Mouse (Mus musculus) ES-Bruce4 (cell line): ENCODE measurements at regions not wholly inside any gene's neighbourhood (a gene's known extent, or its start where the extent isn't known, plus 50 kb on each side); places are given as distances from the start of the nearest gene placed in this dataset.
"Not testable (repeated sequence)": the region's sequence is repeated elsewhere in the genome, so short reads cannot be mapped to it uniquely, and the experiment has no call there.

Source experiments
- H3K27ac ChIP-seq: 2 replicates; pipeline ENCODE4 v1.5.1; 2012; ENCODE audit warnings: low read length, inconsistent platforms; ENCODE audit not compliant: insufficient read depth
- H3K27me3 ChIP-seq: 2 replicates; pipeline ENCODE4 v1.6.1; 2012; ENCODE audit warnings: mild to moderate bottlenecking, low read length, inconsistent platforms; ENCODE audit not compliant: control insufficient read depth, poor library complexity, insufficient read depth, severe bottlenecking
- H3K36me3 ChIP-seq: 2 replicates; pipeline ENCODE4 v1.6.1; 2012; ENCODE audit warnings: inconsistent platforms, mild to moderate bottlenecking, low read length, moderate library complexity; ENCODE audit not compliant: control insufficient read depth, poor library complexity, insufficient read depth, severe bottlenecking
- H3K4me1 ChIP-seq: one replicate; pipeline ENCODE4 v1.8.1; 2011; ENCODE audit warnings: low read length; ENCODE audit not compliant: control insufficient read depth, insufficient read depth
- H3K4me3 ChIP-seq: 2 replicates; pipeline ENCODE4 v1.5.1; 2011; ENCODE audit warnings: low read depth, mild to moderate bottlenecking, low read length
- H3K9ac ChIP-seq: 2 replicates; pipeline ENCODE4 v1.6.1; 2012; ENCODE audit warnings: low read depth, mild to moderate bottlenecking, inconsistent platforms; ENCODE audit not compliant: poor library complexity, severe bottlenecking
- H3K9me3 ChIP-seq: replicated peaks from 2 replicates; pipeline ENCODE4 v1.6.1; 2012; ENCODE audit warnings: mild to moderate bottlenecking, low read length, inconsistent platforms; ENCODE audit not compliant: control insufficient read depth, poor library complexity, insufficient read depth, severe bottlenecking
- CTCF ChIP-seq: IDR thresholded peaks from one replicate; pipeline ENCODE4 v1.8.1; 2011; ENCODE audit warnings: low read depth, low read length
- EP300 ChIP-seq: IDR thresholded peaks from 2 replicates; pipeline ENCODE4 v1.6.1; 2011; ENCODE audit warnings: low read depth, low read length; ENCODE audit not compliant: insufficient read depth
- POLR2A ChIP-seq: IDR thresholded peaks from one replicate; pipeline ENCODE4 v1.8.1; 2011; ENCODE audit warnings: low read length; ENCODE audit not compliant: insufficient read depth

DNA sequence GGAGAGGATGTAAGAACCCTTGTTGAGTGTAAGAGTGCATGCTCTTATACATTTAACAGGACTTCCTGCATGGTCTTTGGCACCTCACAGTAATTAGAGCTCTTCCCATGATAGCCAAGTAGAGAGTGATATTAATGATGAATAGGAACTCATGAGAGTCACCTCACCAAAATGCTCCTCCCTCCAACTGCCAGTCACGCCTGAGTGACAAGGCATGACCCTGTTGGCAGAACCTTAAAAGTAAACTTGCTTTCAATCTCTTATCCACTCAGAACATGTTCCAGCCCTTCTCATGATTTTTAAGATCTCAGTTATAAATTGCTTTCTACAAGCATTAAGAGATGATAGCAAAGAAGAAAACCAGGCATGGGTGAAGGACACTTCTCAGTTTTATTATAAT lies 291.8 kb downstream of the Tox3 start:
- Histone ChIP-seq H3K4me1 (no peaks in the 10 kb centered on the region), H3K36me3 (no peaks in the 10 kb centered on the region), H3K9me3 (no peaks in the 10 kb centered on the region), H3K4me3 (no peak overlapping the region), H3K27me3 (no peaks in the 10 kb centered on the region), H3K27ac (no peak overlapping the region), H3K9ac (no peak overlapping the region)
- TF ChIP-seq CTCF = no peak
- TF ChIP-seq EP300 = no peak
- TF ChIP-seq POLR2A = no peak

GRCm38 (mm10) chr8:90046779-90047178 lies 301.4 kb downstream of the Tox3 start:
- no peak for TF ChIP-seq CTCF
- no peak for TF ChIP-seq EP300
- TF ChIP-seq POLR2A = no peak
- no peak overlapping the region for H3K9ac ChIP-seq
- no peaks in the 10 kb centered on the region for H3K9me3 ChIP-seq
- no peaks in the 10 kb centered on the region for H3K36me3 ChIP-seq
- no peaks in the 10 kb centered on the region for H3K4me1 ChIP-seq
- H3K4me3 ChIP-seq = no peak overlapping the region
- no peaks in the 10 kb centered on the region for H3K27me3 ChIP-seq
- no peak overlapping the region for H3K27ac ChIP-seq

DNA sequence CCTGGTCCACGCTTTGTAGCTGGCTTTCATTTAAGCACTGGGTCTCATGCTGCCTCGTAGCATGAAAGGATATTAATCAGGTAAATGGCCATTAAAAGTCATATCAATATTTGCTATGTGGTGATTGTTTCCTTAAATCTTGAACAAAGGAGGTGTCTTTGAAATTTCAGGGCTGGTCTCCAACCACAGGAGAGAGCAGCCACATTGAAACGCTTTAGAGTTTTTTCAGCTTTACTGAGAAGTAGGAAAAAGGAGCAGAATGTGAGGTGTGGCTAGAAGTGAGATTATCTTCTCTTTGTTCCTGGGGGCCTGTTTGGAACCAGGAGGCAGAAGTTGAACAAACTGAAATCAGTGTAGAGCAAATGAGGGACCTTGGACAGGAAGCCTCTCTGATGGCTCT lies 311.7 kb downstream of the Tox3 start:
- Histone ChIP-seq H3K9me3 (no peaks in the 10 kb centered on the region), H3K4me1 (no peaks in the 10 kb centered on the region), H3K36me3 (no peaks in the 10 kb centered on the region), H3K27ac (no peak overlapping the region), H3K9ac (no peak overlapping the region), H3K27me3 (no peaks in the 10 kb centered on the region), H3K4me3 (no peak overlapping the region)
- TF ChIP-seq EP300 = no peak

DNA sequence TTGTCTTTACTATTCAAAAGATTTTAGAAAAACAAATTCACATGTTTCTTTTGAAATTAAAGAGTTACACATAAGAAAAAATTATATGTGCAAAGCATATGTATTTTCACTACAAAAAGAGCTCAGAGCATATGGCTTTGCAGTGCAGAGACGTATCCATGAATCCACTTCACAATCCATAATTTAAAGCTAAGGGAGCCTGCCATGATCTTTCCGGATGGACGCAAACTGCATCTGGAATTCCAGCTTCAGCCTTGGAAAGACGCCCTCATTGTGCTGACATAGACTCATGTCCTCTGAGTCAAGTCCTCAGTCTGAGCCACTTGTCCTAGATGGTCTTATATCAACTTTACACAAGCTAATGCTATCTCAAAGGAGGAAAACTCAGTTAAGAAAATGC lies 315.6 kb downstream of the Tox3 start:
- TF ChIP-seq CTCF = no peak
- TF ChIP-seq EP300 = no peak
- TF ChIP-seq POLR2A = no peak
- no peak overlapping the region for H3K4me3 ChIP-seq
- H3K9ac ChIP-seq = no peak overlapping the region
- no peaks in the 10 kb centered on the region for H3K36me3 ChIP-seq
- H3K27me3 ChIP-seq = no peaks in the 10 kb centered on the region
- H3K4me1 ChIP-seq = no peaks in the 10 kb centered on the region
- no peaks in the 10 kb centered on the region for H3K9me3 ChIP-seq
- no peak overlapping the region for H3K27ac ChIP-seq

- Histone ChIP-seq H3K27me3 (no peaks in the 10 kb centered on the region), H3K36me3 (no peaks in the 10 kb centered on the region), H3K4me1 (no peaks in the 10 kb centered on the region), H3K27ac (no peak overlapping the region), H3K4me3 (no peak overlapping the region), H3K9ac (no peak overlapping the region), H3K9me3 (no peaks in the 10 kb centered on the region)
- TF ChIP-seq POLR2A = no peak
- no peak for TF ChIP-seq CTCF
- TF ChIP-seq EP300 = no peak
These were observed 316.9 kb downstream of the Tox3 start for GRCm38 (mm10) chr8:90031220-90031619.

GRCm38 (mm10) chr8:90017958-90018357 lies 330.2 kb downstream of the Tox3 start:
- H3K9ac ChIP-seq = not testable (repeated sequence)

GRCm38 (mm10) chr8:90013755-90014154 lies 334.4 kb downstream of the Tox3 start:
- H3K27me3 ChIP-seq = no peaks in the 10 kb centered on the region
- no peak overlapping the region for H3K4me3 ChIP-seq
- no peaks in the 10 kb centered on the region for H3K9me3 ChIP-seq
- H3K36me3 ChIP-seq = no peaks in the 10 kb centered on the region
- TF ChIP-seq POLR2A = no peak
- no peak for TF ChIP-seq EP300
- no peak for TF ChIP-seq CTCF
- no peak overlapping the region for H3K9ac ChIP-seq
- no peaks in the 10 kb centered on the region for H3K4me1 ChIP-seq
- H3K27ac ChIP-seq = no peak overlapping the region

More at GRCm38 (mm10) chr8:90017958-90018357, 330.2 kb downstream of the Tox3 start:
- not testable (repeated sequence) for H3K36me3 ChIP-seq, H3K4me1 ChIP-seq, H3K9me3 ChIP-seq, H3K4me3 ChIP-seq, H3K27ac ChIP-seq, H3K27me3 ChIP-seq
